Mouse (Mus musculus): Measurements from ENCODE around the gene Nr1h4. TPM values are rescaled to one million over a fixed set of nuclear protein-coding genes. Genes with fewer than 3 reads are reported as not detected.

Gene Nr1h4
- total and polyA plus RNA-seq, 2 experiments = 58.4 to 168 TPM

DNA sequence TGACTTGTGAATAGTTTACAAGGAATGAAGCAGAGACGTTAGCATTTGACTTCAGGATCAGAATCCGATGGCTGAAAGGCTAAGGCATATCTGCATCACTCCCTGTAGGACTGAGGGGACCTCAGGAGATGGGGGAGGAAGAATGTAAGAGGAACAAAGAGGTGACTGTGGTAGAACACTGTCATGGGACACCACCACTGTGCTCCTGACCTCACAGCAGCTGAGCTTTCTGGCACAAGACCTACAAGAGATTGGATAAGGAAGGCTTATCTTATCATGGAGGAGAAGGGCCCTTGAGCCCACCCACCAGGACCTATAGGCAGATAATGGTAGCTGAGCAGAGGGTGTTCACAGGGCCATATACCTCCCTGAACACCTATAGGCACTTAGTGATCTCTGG is 24.8 kb downstream of the Nr1h4 start:
- H3K36me3 ChIP-seq (ENCODE audit: control insufficient read depth, insufficient read depth, low read length) = peaks cover 41% of the 10 kb centered on the region
- no peak for TF ChIP-seq CTCF (IDR thresholded peaks at IDR 0.05; ENCODE audit: low read depth, low read length)
- WGBS = 89% methylated on average over 2 of the region's 2 CpGs
- 0 out of 2 replicates have a peak overlapping the region, but pooled peaks have one; percentile 10 for H3K27ac ChIP-seq (replicated peaks; ENCODE audit: insufficient read depth, low read depth, low read length)
- no peak overlapping the region for H3K9ac ChIP-seq (ENCODE audit: low read depth, low read length)
- peaks cover 16% of the 10 kb centered on the region for H3K4me1 ChIP-seq (ENCODE audit: control insufficient read depth, insufficient read depth, low read length)
- peaks cover 17% of the 10 kb centered on the region; the same call in 1 of the 2 replicates for H3K79me2 ChIP-seq (ENCODE audit: control insufficient read depth, insufficient read depth, low read length)
- no peak for DNase-seq (ENCODE audit: extremely low read depth, low read depth, low spot score)
- H3K27me3 ChIP-seq (ENCODE audit: control insufficient read depth, insufficient read depth, low read length) = no peaks in the 10 kb centered on the region
- no peak overlapping the region for H3K4me3 ChIP-seq (ENCODE audit: insufficient read depth, low read depth, low read length)

DNA sequence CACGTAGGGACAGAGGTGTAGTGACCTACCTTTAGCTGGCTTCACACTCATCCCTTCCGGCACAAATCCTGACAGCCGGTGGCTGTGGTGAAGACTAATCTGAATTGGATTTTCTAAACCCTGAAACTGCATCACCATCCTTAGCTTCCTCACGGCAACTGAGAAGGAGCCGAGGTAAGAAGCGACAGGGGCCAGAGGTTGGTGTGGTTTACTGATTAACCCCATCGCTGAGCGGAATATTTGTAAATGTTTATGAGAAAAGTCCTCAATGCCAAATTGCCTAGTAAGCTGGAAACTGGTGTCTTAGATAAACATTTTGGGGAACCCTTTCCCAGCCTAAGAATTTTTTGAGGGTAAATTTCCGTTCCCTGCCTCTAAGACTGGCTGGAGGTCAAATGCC is 26.9 kb downstream of the Nr1h4 start:
- Histone ChIP-seq H3K27me3 (ENCODE audit: control insufficient read depth, insufficient read depth, low read length) (no peaks in the 10 kb centered on the region), H3K4me1 (ENCODE audit: control insufficient read depth, insufficient read depth, low read length) (peaks cover 12% of the 10 kb centered on the region; the same call in 1 of the 2 replicates), H3K79me2 (ENCODE audit: control insufficient read depth, insufficient read depth, low read length) (peaks cover 27% of the 10 kb centered on the region; the same call in 1 of the 2 replicates), H3K36me3 (ENCODE audit: control insufficient read depth, insufficient read depth, low read length) (peaks cover 25% of the 10 kb centered on the region), H3K27ac (replicated peaks; ENCODE audit: insufficient read depth, low read depth, low read length) (peak overlapping the region; percentile 94), H3K4me3 (ENCODE audit: insufficient read depth, low read depth, low read length) (peak overlapping the region; percentile 57), H3K9ac (ENCODE audit: low read depth, low read length) (peak overlapping the region; percentile 85)
- 17% methylated on average over 9 of the region's 9 CpGs for WGBS
- peak; percentile 97 for DNase-seq (ENCODE audit: extremely low read depth, low read depth, low spot score)
- TF ChIP-seq CTCF (IDR thresholded peaks at IDR 0.05; ENCODE audit: low read depth, low read length) (no peak), POLR2A (IDR thresholded peaks at IDR 0.05; ENCODE audit: extremely low read depth, insufficient read depth, low read length) (peak; percentile 54; the same call in 1 of the 2 replicates)

DNA sequence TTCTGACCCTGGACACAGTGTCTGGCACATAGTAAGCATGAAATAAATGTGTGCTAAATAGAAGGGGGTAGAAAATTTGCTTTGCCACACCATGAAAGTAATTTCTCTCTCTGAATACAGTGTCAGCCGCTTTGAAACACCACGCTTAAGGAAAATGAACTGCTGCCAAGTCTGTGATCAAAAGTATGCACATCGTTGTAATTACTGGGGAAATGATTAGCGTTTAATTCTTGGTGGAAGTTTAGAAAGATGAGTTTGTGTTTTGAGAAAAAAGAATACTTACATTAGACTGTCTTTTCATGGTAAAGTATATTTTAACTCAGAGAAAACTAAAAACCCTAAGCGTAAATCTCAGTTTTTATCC is 27.8 kb downstream of the Nr1h4 start:
- Histone ChIP-seq H3K4me3 (ENCODE audit: insufficient read depth, low read depth, low read length) (peak overlapping the region; percentile 57), H3K4me1 (ENCODE audit: control insufficient read depth, insufficient read depth, low read length) (peaks cover 13% of the 10 kb centered on the region), H3K27me3 (ENCODE audit: control insufficient read depth, insufficient read depth, low read length) (no peaks in the 10 kb centered on the region), H3K27ac (replicated peaks; ENCODE audit: insufficient read depth, low read depth, low read length) (peak overlapping the region; percentile 99), H3K9ac (ENCODE audit: low read depth, low read length) (peak overlapping the region; percentile 98), H3K36me3 (ENCODE audit: control insufficient read depth, insufficient read depth, low read length) (peaks cover 19% of the 10 kb centered on the region), H3K79me2 (ENCODE audit: control insufficient read depth, insufficient read depth, low read length) (peaks cover 28% of the 10 kb centered on the region; the same call in 1 of the 2 replicates)
- WGBS = 18% methylated on average over 5 of the region's 5 CpGs
- TF ChIP-seq POLR2A (IDR thresholded peaks at IDR 0.05; ENCODE audit: extremely low read depth, insufficient read depth, low read length) = no peak
- TF ChIP-seq CTCF (IDR thresholded peaks at IDR 0.05; ENCODE audit: low read depth, low read length) = no peak
- DNase-seq (ENCODE audit: extremely low read depth, low read depth, low spot score) = peak; percentile 60

DNA sequence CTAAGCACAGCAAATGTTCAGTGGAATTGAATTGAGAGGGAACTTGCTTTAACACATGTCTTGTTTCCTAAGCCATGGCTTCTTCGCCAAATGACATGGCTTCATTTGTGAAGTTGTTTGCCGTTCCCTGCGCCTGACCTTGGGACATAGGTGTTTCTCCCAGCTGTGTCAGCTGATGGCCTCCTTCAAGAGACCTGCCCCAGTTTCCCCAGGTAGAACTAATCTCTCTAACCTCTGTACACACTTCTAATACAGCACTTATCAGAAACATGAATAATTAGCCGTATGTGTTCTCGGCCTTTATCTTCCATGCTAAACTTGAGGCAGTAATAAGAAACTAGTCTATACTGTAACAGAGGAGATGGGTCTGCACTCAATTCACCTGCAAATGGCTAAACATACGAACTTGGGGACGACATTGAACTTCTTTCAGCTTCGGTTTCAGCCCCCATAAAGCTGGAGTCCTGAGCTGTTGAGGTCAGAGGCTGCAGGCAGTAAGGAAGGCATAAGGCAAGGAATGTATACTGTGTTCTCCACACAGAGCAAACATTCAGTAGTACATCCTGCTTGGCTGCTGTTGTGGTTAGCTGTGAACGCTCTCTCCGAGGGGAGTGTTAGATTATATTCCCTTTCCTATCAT is 28.3 kb downstream of the Nr1h4 start:
- Histone ChIP-seq H3K79me2 (ENCODE audit: control insufficient read depth, insufficient read depth, low read length) (peaks cover 33% of the 10 kb centered on the region; the same call in 1 of the 2 replicates), H3K9ac (ENCODE audit: low read depth, low read length) (peak overlapping the region; percentile 98), H3K27me3 (ENCODE audit: control insufficient read depth, insufficient read depth, low read length) (no peaks in the 10 kb centered on the region), H3K36me3 (ENCODE audit: control insufficient read depth, insufficient read depth, low read length) (peaks cover 23% of the 10 kb centered on the region), H3K4me1 (ENCODE audit: control insufficient read depth, insufficient read depth, low read length) (peaks cover 17% of the 10 kb centered on the region), H3K4me3 (ENCODE audit: insufficient read depth, low read depth, low read length) (peak overlapping the region; percentile 57), H3K27ac (replicated peaks; ENCODE audit: insufficient read depth, low read depth, low read length) (peak overlapping the region; percentile 99)
- peak; percentile 78 for DNase-seq (ENCODE audit: extremely low read depth, low read depth, low spot score)
- TF ChIP-seq CTCF (IDR thresholded peaks at IDR 0.05; ENCODE audit: low read depth, low read length) (no peak), POLR2A (IDR thresholded peaks at IDR 0.05; ENCODE audit: extremely low read depth, insufficient read depth, low read length) (no peak)
- 17% methylated on average over 10 of the region's 10 CpGs for WGBS

DNA sequence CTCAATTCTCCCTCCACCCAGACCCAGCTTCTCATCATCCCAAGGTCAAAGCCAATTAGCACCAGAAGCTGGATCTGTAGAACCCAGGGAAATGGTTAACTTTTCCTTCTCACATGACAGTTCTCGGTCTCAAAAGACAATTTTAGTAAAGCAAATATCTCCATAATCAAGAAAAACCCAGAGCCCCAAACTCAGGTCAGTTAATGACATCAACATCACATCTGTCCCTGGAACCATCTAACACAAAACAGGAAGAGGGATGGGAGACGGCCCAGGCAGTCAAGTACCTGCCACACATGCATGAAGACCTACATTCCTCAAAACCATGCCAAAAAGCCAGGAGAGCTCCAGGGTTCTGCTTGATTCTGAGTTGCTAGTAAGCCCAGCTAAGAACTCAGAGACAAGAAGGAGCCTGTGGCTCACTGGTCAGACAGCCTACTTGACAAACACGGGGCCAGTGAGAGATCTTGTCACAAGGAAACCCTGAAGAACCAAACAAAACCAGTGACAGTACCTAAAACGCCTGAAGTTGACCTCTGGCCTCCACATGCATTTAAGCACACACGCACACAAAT is 30.3 kb downstream of the Nr1h4 start:
- DNase-seq (ENCODE audit: extremely low read depth, low read depth, low spot score) = peak; percentile 66
- H3K27ac ChIP-seq (replicated peaks; ENCODE audit: insufficient read depth, low read depth, low read length) = peak overlapping the region; percentile 82
- 11% methylated on average over 5 of the region's 5 CpGs for WGBS

DNA sequence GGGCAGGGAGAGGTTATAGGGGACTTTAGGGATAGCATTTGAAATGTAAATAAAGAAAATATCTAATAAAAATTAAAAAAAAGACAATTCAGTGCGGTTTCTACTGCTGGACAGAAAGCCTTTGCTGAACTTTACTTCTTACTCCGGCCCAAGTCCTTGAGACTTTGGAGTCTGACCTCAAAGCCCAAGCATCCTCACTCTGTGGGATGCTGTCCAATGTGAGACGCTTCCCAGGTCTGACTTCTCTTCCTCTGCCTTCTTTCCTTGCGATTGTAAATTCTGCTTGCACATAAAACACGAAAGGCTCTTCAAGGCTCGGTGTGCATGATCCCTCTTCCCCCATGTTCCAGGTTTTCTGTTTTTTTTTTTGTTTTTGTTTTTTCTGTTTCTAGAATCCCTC is 31.5 kb downstream of the Nr1h4 start:
- Histone ChIP-seq H3K36me3 (ENCODE audit: control insufficient read depth, insufficient read depth, low read length) (peaks cover 33% of the 10 kb centered on the region), H3K27me3 (ENCODE audit: control insufficient read depth, insufficient read depth, low read length) (no peaks in the 10 kb centered on the region), H3K9ac (ENCODE audit: low read depth, low read length) (peak overlapping the region; percentile 55), H3K4me3 (ENCODE audit: insufficient read depth, low read depth, low read length) (no peak overlapping the region; the same call in 1 of the 2 replicates), H3K79me2 (ENCODE audit: control insufficient read depth, insufficient read depth, low read length) (peaks cover 43% of the 10 kb centered on the region; the same call in 1 of the 2 replicates), H3K4me1 (ENCODE audit: control insufficient read depth, insufficient read depth, low read length) (peaks cover 16% of the 10 kb centered on the region), H3K27ac (replicated peaks; ENCODE audit: insufficient read depth, low read depth, low read length) (peak overlapping the region; percentile 57; the same call in 1 of the 2 replicates)
- TF ChIP-seq CTCF (IDR thresholded peaks at IDR 0.05; ENCODE audit: low read depth, low read length) = no peak
- no peak for TF ChIP-seq POLR2A (IDR thresholded peaks at IDR 0.05; ENCODE audit: extremely low read depth, insufficient read depth, low read length)
- DNase-seq (ENCODE audit: extremely low read depth, low read depth, low spot score) = peak; percentile 68
- 37% methylated on average over 6 of the region's 6 CpGs for WGBS

More for the DNA sequence above, 30.3 kb downstream of the Nr1h4 start:
- H3K4me1 ChIP-seq (ENCODE audit: control insufficient read depth, insufficient read depth, low read length) = peaks cover 20% of the 10 kb centered on the region
- TF ChIP-seq CTCF (IDR thresholded peaks at IDR 0.05; ENCODE audit: low read depth, low read length) (no peak), POLR2A (IDR thresholded peaks at IDR 0.05; ENCODE audit: extremely low read depth, insufficient read depth, low read length) (no peak)
- no peaks in the 10 kb centered on the region for H3K27me3 ChIP-seq (ENCODE audit: control insufficient read depth, insufficient read depth, low read length)
- peak overlapping the region; percentile 87 for H3K9ac ChIP-seq (ENCODE audit: low read depth, low read length)
- H3K36me3 ChIP-seq (ENCODE audit: control insufficient read depth, insufficient read depth, low read length) = peaks cover 25% of the 10 kb centered on the region
- H3K79me2 ChIP-seq (ENCODE audit: control insufficient read depth, insufficient read depth, low read length) = peaks cover 38% of the 10 kb centered on the region; the same call in 1 of the 2 replicates
- H3K4me3 ChIP-seq (ENCODE audit: insufficient read depth, low read depth, low read length) = peak overlapping the region; percentile 57
